Mouse (Mus musculus): ENCODE measurements around the gene Ap2a2.
"Not testable (repeated sequence)": the region's sequence is repeated elsewhere in the genome, so short reads cannot be mapped to it uniquely, and the experiment has no call there.

Gene Ap2a2

DNA sequence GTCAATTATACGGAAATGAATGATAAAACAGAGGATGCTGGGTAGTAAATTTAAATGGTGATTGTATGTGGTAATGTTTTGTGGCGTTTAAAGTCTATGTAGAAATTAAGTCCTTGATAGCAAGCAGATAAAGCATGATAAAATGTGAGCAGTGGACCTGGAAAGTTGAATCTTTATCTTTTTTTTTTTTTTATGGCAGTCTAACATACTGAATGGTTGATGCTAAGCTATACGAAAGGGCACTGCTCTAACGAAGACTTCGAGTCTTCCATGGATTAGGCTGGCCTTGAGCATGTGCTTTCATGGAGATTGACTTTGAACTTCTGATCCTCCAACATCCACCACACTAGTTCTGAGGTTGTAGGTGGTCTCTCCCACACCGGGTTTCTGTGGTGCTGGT, 31.1 kb downstream of the Ap2a2 start:
- DNase-seq (ENCODE audit: low spot score in 2 of 2): no peak

DNA sequence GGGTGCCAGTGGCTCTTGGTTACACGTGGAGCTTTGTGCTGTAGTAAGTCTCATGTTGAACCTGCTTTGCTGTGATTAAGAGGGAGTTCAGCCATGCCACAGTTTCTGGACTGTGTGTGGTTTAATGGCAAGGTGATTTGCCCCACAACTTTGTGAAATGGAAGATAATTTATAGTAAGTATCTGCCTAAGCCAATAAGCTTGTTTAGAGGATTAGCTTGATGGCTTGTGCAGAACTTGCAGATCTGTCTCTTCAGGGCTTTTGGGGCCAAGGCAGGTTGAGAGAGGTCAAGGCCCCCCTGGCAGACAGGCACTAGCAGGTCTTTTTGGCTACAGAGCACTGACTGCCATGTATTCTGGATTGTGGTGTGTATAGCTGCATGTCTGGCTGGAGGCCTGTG, 35.0 kb downstream of the Ap2a2 start:
- DNase-seq (ENCODE audit: low spot score in 2 of 2): no peak

- DNase-seq (ENCODE audit: low spot score in 2 of 2): no peak
These were observed 35.6 kb downstream of the Ap2a2 start for GRCm38 (mm10) chr7:141597563-141597962.

DNA sequence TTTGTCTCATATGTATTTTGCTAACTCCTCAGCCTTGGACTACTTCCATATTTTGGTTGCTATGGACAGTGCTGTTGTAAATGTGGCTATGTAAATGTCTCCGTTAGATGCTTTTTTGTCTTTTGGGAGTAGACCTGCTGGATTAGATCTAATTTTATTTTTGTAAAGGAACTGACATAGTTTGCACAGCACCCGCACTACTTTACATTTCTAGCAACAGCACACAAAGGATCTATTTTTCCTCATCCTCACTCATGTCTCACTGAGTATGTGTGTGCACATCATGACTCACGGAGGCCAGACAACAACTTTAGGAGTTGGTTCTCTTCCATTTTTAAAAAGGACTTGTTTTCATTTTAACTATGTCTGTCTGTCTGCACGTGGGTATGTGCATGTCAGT, 45.7 kb downstream of the Ap2a2 start:
- no peak for DNase-seq (ENCODE audit: low spot score in 2 of 2)

DNA sequence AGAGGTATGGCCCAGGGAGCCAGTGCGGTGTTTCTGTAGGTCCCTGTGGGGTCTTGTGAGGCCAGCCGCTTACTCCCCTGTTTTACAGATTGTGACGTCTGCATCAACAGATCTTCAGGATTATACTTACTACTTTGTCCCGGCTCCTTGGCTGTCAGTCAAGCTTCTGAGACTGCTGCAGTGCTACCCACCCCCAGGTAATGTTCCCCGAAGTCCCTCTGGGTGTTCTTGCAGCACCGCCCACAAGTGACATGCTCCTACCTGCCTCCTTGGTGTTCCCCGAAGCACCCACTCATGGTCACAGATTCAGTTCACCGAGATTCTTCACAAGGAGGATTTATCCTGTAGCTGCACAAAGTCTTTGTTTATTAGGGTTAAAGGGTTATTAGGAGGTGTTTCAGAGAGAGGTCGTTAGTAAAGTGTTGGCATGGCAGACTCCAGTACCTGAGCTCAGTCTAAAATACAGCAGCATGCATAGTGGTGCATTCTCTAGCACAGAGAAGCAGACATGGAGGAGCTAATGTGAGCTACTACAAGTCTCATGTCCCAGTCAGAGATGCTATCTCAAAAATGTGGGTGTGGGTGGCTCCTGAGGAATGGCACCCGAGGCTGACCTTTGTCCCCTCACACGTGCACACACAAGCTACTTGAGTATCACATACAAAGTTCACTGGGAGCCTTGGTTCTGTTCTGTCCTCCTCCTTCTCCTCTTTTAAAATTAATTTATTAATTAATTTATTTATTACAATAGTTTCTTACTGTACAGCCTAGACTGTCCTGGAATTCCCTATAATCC, 47.9 kb downstream of the Ap2a2 start:
- DNase-seq (ENCODE audit: low spot score in 2 of 2): no peak

- no peak for DNase-seq (ENCODE audit: low spot score in 2 of 2)
These were observed 49.9 kb downstream of the Ap2a2 start for GRCm38 (mm10) chr7:141611711-141612370.

- no peak for DNase-seq (ENCODE audit: low spot score in 2 of 2)
These were observed 50.4 kb downstream of the Ap2a2 start for GRCm38 (mm10) chr7:141612371-141612760.

DNA sequence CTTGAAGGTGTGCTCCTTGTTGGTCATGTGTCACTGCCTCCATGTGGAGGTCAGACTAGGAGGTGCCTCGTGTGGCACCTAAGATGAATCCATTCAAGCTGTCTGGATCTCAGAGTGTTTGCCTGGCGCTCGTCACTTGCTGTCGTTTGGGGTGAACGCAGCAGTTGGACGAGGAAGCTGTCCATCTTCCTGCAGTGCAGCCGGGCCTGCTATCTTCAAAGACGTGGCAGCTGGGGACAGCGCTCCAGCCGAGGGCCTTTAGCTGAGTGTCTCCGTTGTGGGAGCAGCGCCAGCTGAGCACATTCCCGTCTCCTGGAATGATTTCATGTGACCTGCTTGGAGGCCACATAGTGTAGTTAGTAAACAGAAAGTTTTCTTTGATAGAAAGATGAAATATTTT, 50.8 kb downstream of the Ap2a2 start:
- no peak for DNase-seq (ENCODE audit: low spot score in 2 of 2)

GRCm38 (mm10) chr7:141614329-141614832, 52.4 kb downstream of the Ap2a2 start:
- DNase-seq (ENCODE audit: low spot score in 2 of 2): peak; percentile 57 to 74

DNA sequence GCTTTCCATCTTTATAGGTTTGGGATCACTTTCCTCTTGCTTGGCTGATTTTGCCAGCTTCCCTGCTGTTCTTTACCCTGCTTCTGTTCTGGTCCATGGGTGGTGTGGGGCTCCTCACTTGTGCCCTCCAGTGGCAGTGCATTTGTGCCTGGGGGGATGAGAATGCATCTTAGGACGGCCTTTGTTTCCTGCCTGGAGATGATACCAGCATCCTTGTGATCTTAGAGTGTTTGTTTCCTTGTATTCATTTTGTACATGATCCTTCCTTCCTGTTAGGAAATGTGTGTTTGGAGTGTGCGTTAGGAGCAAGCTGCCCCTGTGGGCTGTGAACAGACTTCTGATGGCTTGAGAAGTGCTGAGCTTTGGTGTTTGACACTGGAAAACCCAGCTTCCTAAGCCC, 62.2 kb downstream of the Ap2a2 start:
- DNase-seq (ENCODE audit: low spot score in 2 of 2): no peak

DNA sequence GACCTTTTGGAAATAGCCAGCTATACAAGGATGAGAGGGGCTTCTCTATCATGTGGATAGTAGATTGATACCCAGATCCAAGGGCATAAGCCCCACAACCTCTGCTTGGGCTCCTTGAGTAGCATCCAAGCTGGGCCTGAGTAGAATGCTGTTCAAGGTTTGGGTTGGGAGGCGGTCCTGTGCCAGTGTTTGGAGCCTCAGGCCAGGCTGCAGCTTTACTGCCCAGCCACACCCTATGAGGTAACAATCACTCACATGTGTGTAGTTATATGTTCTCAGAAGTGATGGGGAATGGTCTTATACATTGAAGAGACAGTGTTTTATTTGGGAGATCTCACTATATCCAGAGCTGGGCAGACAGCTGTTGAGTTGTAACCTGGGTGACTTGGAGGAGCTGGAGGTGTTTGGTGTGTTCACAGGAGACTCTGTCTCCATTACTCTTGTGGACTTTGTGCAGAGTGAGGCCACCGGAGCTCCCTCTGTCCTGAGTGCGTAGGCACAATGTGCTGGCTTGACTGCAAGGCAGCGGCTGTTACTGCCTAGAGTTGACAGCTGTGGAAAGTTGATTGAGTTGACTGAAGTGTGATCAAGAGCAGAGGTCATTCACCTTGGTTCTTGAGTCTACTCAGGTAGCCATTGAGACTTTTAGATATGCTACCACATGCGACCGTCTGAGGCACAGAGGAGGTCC, 63.3 kb downstream of the Ap2a2 start:
- DNase-seq (ENCODE audit: low spot score in 2 of 2): no peak

GRCm38 (mm10) chr7:141628018-141628417, 66.0 kb downstream of the Ap2a2 start:
- DNase-seq (ENCODE audit: low spot score in 2 of 2): no peak

- DNase-seq (ENCODE audit: low spot score in 2 of 2): no peak
These were observed 67.3 kb downstream of the Ap2a2 start for GRCm38 (mm10) chr7:141629241-141629640.

DNA sequence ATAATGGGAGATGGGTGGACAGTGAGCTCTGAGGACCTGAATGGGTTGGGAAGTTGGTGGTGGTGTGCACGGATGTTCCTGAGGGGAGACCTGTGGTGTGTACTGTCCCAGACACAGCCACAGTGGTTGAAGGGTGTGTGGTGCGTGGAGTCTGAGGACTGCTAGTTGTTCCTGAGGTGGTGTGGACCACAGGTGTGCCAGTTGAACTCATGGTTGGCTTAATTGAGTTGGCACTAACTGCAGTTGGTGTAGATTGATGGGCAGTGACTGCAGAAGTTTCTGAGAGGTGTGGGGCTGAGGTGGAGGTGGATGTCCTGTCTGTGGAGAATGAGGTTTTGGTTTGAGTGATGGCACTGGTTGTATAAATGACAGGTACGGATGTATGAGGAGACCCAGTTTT, 76.1 kb downstream of the Ap2a2 start:
- peak in 1 of 2 experiments; percentile 15 for DNase-seq (ENCODE audit: low spot score in 2 of 2)

DNA sequence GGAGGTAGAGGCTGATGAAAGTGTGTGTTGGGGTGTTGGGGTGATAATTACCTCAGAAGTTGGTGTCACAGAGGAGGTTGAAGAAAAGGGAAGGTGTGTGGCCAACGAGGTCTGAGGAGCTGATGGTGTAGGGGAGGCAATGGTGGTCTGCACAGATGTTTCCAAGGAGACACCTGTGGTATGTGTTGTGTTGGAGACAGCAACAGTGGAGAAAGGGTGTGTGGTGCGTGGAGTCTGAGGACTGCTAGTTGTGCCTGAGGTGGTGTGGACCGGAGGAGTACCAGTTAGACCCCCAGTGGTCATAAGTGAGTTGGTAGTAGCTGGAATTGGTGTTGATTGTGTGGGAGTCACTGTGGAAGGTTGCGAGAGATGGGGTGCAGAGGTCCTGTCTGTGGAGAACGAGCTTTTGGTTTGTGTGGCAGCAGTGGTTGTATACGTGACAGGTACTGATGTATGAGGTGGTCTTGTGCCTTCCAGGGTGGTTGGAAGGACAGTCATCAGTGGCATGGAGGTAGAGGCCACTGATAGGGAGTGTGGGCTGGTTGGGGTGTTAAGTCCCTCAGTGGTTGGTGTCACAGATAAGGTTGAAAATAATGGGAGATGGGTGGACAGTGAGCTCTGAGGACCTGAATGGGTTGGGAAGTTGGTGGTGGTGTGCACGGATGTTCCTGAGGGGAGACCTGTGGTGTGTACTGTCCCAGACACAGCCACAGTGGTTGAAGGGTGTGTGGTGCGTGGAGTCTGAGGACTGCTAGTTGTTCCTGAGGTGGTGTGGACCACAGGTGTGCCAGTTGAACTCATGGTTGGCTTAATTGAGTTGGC, 76.8 kb downstream of the Ap2a2 start:
- DNase-seq (ENCODE audit: low spot score in 2 of 2): not testable (repeated sequence)

GRCm38 (mm10) chr7:141639335-141639890, 77.4 kb downstream of the Ap2a2 start:
- DNase-seq (ENCODE audit: low spot score in 2 of 2): peak in 1 of 2 experiments; percentile 6

GRCm38 (mm10) chr7:141642375-141642774, 80.4 kb downstream of the Ap2a2 start:
- no peak for DNase-seq (ENCODE audit: low spot score in 2 of 2)

- no peak for DNase-seq (ENCODE audit: low spot score in 2 of 2)
These were observed 81.2 kb downstream of the Ap2a2 start for GRCm38 (mm10) chr7:141643160-141643559.

- DNase-seq (ENCODE audit: low spot score in 2 of 2): no peak
These were observed 85.1 kb downstream of the Ap2a2 start for GRCm38 (mm10) chr7:141647083-141647482.

- no peak for DNase-seq (ENCODE audit: low spot score in 2 of 2)
These were observed 85.8 kb downstream of the Ap2a2 start for GRCm38 (mm10) chr7:141647815-141648214.

DNA sequence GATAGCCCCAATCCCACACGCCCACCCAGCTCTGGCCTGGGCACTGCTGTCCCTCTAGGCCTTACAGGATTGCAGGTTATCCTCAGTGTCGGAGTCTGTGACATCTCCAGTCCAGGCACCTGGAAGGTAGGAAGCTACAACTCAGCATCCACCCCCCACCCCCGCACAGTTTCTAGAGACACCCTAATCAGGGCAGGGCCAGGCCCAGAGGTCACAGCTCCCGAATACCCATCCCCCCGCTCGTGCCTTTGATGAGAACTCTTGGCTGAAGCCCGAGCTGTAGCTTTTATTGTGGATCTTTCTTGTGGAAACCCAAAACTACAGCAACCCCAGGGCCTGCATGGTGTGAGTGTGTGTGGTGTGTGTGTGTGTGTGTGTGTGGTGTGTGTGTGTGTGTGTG, 90.2 kb downstream of the Ap2a2 start:
- DNase-seq (ENCODE audit: low spot score in 2 of 2): no peak

All from spleen, postnatal 36 days (tissue).